Mouse (Mus musculus) midbrain, embryonic 16.5 days (tissue): ENCODE data around the gene Mfsd4b3. TPM values are rescaled to one million over a fixed set of nuclear protein-coding genes. Genes with fewer than 3 reads are reported as not detected.

Experiments
- ATAC-seq: fragments of 200-750 bp; cut with Nextera tagmentation; 2 replicates; pipeline ENCODE4 v1.8.0; 2017; ENCODE audit warnings: moderate TSS enrichment
- H3K27ac ChIP-seq: fragments of 300-500 bp; sonication (generic); 2 replicates; pipeline ENCODE4 v1.5.1; 2014; ENCODE audit warnings: mild to moderate bottlenecking, low read length, mixed read lengths
- H3K27me3 ChIP-seq: fragments of 300-500 bp; sonication (generic); 2 replicates; pipeline ENCODE4 v1.6.1; 2014; ENCODE audit warnings: low read depth, low read length, mixed read lengths; ENCODE audit not compliant: control insufficient read depth, insufficient read depth
- H3K36me3 ChIP-seq: fragments of 300-500 bp; sonication (generic); 2 replicates; pipeline ENCODE4 v1.6.1; 2014; ENCODE audit warnings: mild to moderate bottlenecking, low read length, moderate library complexity, mixed read lengths; ENCODE audit not compliant: control insufficient read depth, insufficient read depth
- H3K4me1 ChIP-seq: fragments of 300-500 bp; sonication (generic); 2 replicates; pipeline ENCODE4 v1.6.1; 2014; ENCODE audit warnings: mild to moderate bottlenecking, low read length, mixed read lengths; ENCODE audit not compliant: control insufficient read depth, insufficient read depth
- H3K4me2 ChIP-seq: fragments of 300-500 bp; sonication (generic); 2 replicates; pipeline ENCODE4 v1.6.1; 2014; ENCODE audit warnings: mild to moderate bottlenecking, low read length, mixed read lengths
- H3K4me3 ChIP-seq: fragments of 300-500 bp; sonication (generic); 2 replicates; pipeline ENCODE4 v1.5.1; 2014; ENCODE audit warnings: low read depth, mild to moderate bottlenecking, low read length, moderate library complexity, mixed read lengths
- H3K9ac ChIP-seq: fragments of 300-500 bp; sonication (generic); 2 replicates; pipeline ENCODE4 v1.6.1; 2014; ENCODE audit warnings: low read depth, low read length, mixed read lengths
- H3K9me3 ChIP-seq: fragments of 300-500 bp; sonication (generic); replicated peaks from 2 replicates; pipeline ENCODE4 v1.6.1; 2014; ENCODE audit warnings: mild to moderate bottlenecking, low read length, mixed read lengths; ENCODE audit not compliant: control insufficient read depth, poor library complexity, severe bottlenecking
- WGBS: fragments of 180-500 bp; shearing (Covaris S2); extraction: QIAGEN DNeasy Blood & Tissue Kit; methylation state at CpG from one replicate; pipeline ENCODE4 v1.1.7; 2014; 5-methylcytosine and 5-hydroxymethylcytosine counted together
- polyA plus RNA-seq: library from polyadenylated mRNA; unstranded; fragments of >200 nt; fragmentation: Nextera tagmentation; extraction: Ambion mirVana; gene quantifications from 2 replicates; pipeline ENCODE4 v1.2.1, GENCODE M21; 2015

The Mfsd4b3 gene
- polyA plus RNA-seq, 1 experiment from 2014 or later: 0.10 TPM

DNA sequence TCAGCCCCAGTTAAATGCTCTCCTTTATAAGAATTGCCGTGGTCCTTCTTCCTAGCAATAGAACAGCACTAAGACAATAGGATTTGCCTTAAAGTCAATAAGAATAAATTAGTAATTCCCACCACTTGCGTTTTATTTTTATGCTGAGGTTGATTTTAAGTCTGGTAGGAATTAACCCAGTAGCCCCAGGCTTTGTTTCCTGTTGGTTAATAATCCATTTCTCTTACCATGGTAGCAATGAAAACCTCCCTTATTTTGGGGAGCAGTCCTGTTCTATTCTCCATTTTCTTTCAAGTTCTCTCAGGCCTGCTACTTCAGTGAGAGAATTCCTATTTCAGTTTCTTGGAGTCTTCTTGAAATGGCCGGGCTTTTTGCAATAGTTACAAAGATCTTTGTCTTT is 55.8 kb downstream of the Mfsd4b3 start:
- Histone ChIP-seq H3K4me1 (peaks cover 4% of the 10 kb centered on the region; the same call in 1 of the 2 replicates), H3K36me3 (no peaks in the 10 kb centered on the region), H3K9ac (no peak overlapping the region), H3K4me3 (no peak overlapping the region), H3K27me3 (no peaks in the 10 kb centered on the region), H3K4me2 (no peak overlapping the region), H3K9me3 (no peaks in the 10 kb centered on the region), H3K27ac (no peak overlapping the region)
- WGBS: 77% methylated on average over 3 of the region's 3 CpGs
- ATAC-seq: no peak

DNA sequence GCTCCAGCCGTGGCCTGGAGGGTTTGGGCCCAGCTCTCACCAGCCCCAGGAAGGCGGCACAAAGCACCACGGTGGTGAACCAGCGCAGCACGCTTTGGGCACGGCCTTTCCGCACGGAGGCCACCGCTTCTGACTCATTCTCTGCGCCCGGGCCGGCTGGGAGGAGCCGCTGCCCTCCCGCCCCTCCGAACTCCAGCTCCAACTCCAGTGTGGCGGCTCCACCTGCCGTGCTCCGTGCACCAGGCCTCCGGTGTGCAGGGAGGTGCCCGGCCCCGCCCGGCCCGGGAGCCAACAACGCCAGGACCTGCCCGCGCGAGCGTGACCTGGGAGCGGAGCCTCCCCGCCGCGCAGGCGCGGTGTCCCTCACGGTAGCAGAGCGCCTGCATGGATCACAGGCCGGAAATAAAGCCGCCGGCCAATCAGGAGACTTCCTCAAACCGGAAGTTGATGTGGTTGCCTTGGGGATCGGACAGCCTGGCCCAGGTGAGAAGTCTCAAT is 61.0 kb downstream of the Mfsd4b3 start, which contains the start of gene Mfsd4b4:
Mfsd4b4 (minus strand) TSS at position 365 of the 498 bp plus-strand sequence.
- H3K9ac ChIP-seq: peak within 1 kb of the TSS; percentile 98
- ATAC-seq: peak; percentile 99
- WGBS: under 1% methylated on average over 41 of the region's 41 CpGs

More for the DNA sequence above, 61.0 kb downstream of the Mfsd4b3 start, which contains the start of gene Mfsd4b4:
- peak within 1 kb of the TSS; percentile 91 for H3K4me2 ChIP-seq
- no peaks in the 10 kb centered on the region for H3K9me3 ChIP-seq
- H3K4me1 ChIP-seq: peaks cover 12% of the 10 kb centered on the region
- peak within 1 kb of the TSS; percentile 86 for H3K4me3 ChIP-seq
- H3K36me3 ChIP-seq: no peaks in the 10 kb centered on the region
- no peaks in the 10 kb centered on the region for H3K27me3 ChIP-seq
- H3K27ac ChIP-seq: peak within 1 kb of the TSS; percentile 91

Other genes starting within 250 kb of the Mfsd4b3 start
- 41.4 and 43.2 TPM in 2 replicates for gene Rev3l, start 228.0 kb downstream of the Mfsd4b3 start, polyA plus RNA-seq
- gene Mfsd4b4, start 60.9 kb downstream of the Mfsd4b3 start, polyA plus RNA-seq: 4.8 and 5.2 TPM in 2 replicates
- not detected in 2 replicates for gene Mfsd4b2, start 33.2 kb downstream of the Mfsd4b3 start, polyA plus RNA-seq
- gene Mfsd4b5, start 26.5 kb upstream of the Mfsd4b3 start, polyA plus RNA-seq: not detected in 2 replicates
- gene Mfsd4b1, start 65.1 kb upstream of the Mfsd4b3 start, polyA plus RNA-seq: 0.48 and 0.72 TPM in 2 replicates
- 1.9 and 4.1 TPM in 2 replicates for gene Slc16a10, start 182.1 kb upstream of the Mfsd4b3 start, polyA plus RNA-seq